Mouse (Mus musculus): ENCODE measurements around the gene Gga1.

The Gga1 gene

GRCm38 (mm10) chr15:78876991-78877809, at the start of gene Gga1:
Gene Gga1 (plus strand): TSS chr15:78877190.
- DNase-seq (ENCODE audit: low read depth in 2 of 2, low spot score in 2 of 2): peak; percentile 94

- DNase-seq (ENCODE audit: low read depth in 2 of 2, low spot score in 2 of 2): peak; percentile 43 to 55
Observed at GRCm38 (mm10) chr15:78828315-78828714, 48.7 kb upstream of the Gga1 start.

- no peak for DNase-seq (ENCODE audit: low read depth in 2 of 2, low spot score in 2 of 2)
Observed at GRCm38 (mm10) chr15:78829636-78830035, 47.4 kb upstream of the Gga1 start.

GRCm38 (mm10) chr15:78830742-78831719, 46.0 kb upstream of the Gga1 start:
- no peak for DNase-seq (ENCODE audit: low read depth in 2 of 2, low spot score in 2 of 2)

- DNase-seq (ENCODE audit: low read depth in 2 of 2, low spot score in 2 of 2): no peak
Observed at GRCm38 (mm10) chr15:78831720-78832657, 45.0 kb upstream of the Gga1 start.

- DNase-seq (ENCODE audit: low read depth in 2 of 2, low spot score in 2 of 2): no peak
Observed at GRCm38 (mm10) chr15:78832701-78833123, 44.3 kb upstream of the Gga1 start.

- DNase-seq (ENCODE audit: low read depth in 2 of 2, low spot score in 2 of 2): no peak
Observed at GRCm38 (mm10) chr15:78833582-78833981, 43.4 kb upstream of the Gga1 start.

- no peak for DNase-seq (ENCODE audit: low read depth in 2 of 2, low spot score in 2 of 2)
Observed at GRCm38 (mm10) chr15:78834233-78835005, 42.6 kb upstream of the Gga1 start.

- DNase-seq (ENCODE audit: low read depth in 2 of 2, low spot score in 2 of 2): peak; percentile 50 to 62
Observed at GRCm38 (mm10) chr15:78835200-78836085, 41.5 kb upstream of the Gga1 start.

GRCm38 (mm10) chr15:78836086-78836621, 40.8 kb upstream of the Gga1 start:
- no peak for DNase-seq (ENCODE audit: low read depth in 2 of 2, low spot score in 2 of 2)

- no peak for DNase-seq (ENCODE audit: low read depth in 2 of 2, low spot score in 2 of 2)
Observed at GRCm38 (mm10) chr15:78839744-78840143, 37.2 kb upstream of the Gga1 start.

- DNase-seq (ENCODE audit: low read depth in 2 of 2, low spot score in 2 of 2): no peak
Observed at GRCm38 (mm10) chr15:78840241-78840640, 36.7 kb upstream of the Gga1 start.

GRCm38 (mm10) chr15:78840751-78841150, 36.2 kb upstream of the Gga1 start:
- DNase-seq (ENCODE audit: low read depth in 2 of 2, low spot score in 2 of 2): no peak

- no peak for DNase-seq (ENCODE audit: low read depth in 2 of 2, low spot score in 2 of 2)
Observed at GRCm38 (mm10) chr15:78841161-78841790, 35.7 kb upstream of the Gga1 start.

GRCm38 (mm10) chr15:78842371-78843163, 34.4 kb upstream of the Gga1 start, which contains the start of gene Cdc42ep1:
Gene Cdc42ep1 (plus strand): TSS chr15:78842624.
- no peak for DNase-seq (ENCODE audit: low read depth in 2 of 2, low spot score in 2 of 2)

GRCm38 (mm10) chr15:78843581-78844469, 33.2 kb upstream of the Gga1 start:
- DNase-seq (ENCODE audit: low read depth in 2 of 2, low spot score in 2 of 2): peak in 1 of 2 experiments; percentile 27
